Mouse (Mus musculus) cortical plate, adult 2 months (tissue): Measurements from ENCODE around the gene Ank3.

Experiments used
- CTCF ChIP-seq: fragments of 200-500 bp; IDR thresholded peaks from 2 replicates; pipeline ENCODE4 v1.5.1; 2011; ENCODE audit warnings: mild to moderate bottlenecking, control low read depth, low read length; ENCODE audit not compliant: insufficient read depth; ENCODE audit errors: extremely low read depth
- POLR2A ChIP-seq: fragments of 200-500 bp; IDR thresholded peaks from 2 replicates; pipeline ENCODE4 v1.6.1; 2011; ENCODE audit warnings: mild to moderate bottlenecking, low read length, control low read depth; ENCODE audit not compliant: insufficient read depth; ENCODE audit errors: extremely low read depth

GRCm38 (mm10) chr10:69785235-69785634 is 386.7 kb downstream of the Ank3 start:
- no peak for TF ChIP-seq CTCF
- TF ChIP-seq POLR2A, result no peak
